Mouse (Mus musculus): ENCODE measurements at regions not wholly inside any gene's neighbourhood (a gene's known extent, or its start where the extent isn't known, plus 50 kb on each side); places are given as distances from the start of the nearest gene placed in this dataset.

DNA sequence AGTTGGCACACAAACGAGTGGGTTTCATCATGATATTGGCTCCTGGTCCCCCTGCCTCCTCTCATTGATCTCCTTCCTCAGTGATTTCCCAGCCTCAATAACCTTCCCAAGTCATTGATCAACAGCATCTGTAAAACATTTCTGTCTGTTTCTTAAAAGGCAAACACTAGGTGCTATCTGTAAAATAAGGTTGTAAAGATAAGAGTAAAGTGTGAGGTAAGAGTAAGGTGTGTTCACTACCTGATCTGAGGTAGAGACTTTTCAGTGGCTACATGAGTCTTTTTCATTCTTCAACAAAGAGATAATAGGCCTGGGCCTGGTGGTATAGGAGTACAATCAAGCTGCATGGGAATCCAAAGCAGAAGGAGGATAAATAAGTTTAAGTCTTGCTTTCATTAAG lies 55.7 kb downstream of the Plk2 start:
- DNase-seq (ENCODE audit: low spot score in 2 of 2), result no peak

DNA sequence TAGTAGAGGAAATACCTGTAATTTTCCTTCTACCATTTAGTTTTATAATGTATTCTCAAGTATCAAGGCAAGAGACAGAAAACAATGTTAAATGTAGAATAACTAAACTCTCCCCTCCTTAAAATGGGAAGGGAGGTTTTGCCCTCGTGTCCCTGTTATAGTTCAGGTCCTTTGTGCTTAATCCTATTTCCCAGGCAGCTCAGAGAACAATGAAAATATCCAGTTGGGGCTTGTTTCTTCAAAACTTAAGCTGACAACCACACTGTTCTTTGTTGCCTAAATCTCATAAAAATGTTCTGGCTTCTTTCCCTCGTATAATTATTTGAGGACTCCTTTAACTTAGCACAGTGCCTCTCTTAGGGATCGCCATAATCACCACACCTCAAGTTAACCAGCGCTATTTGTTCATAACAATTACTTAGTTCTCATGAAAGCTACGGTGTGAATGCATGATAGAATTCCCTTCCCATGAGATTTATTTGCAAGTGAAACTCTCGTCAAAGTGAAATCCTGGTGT lies 57.2 kb downstream of the Plk2 start:
- no peak for DNase-seq (ENCODE audit: low spot score in 2 of 2)

DNA sequence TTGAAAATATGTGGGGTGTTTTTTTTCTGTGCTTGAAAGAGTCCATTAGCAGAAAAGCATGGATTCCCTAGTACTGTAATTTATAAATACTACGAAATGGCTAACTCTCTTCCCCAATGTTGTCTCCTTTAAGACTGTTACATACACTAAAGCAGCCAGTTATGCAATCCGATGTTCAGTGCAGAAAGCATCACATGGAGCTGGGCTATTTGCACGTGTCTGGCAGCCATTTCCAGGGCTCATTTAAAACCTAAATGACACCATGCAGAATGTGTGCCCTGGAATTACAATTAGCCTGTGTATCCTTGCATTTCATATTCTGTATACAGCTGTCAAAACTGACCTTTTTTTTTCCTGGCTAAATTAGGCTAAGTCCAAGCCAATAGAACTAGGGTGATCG lies 60.2 kb downstream of the Plk2 start:
- no peak for DNase-seq (ENCODE audit: low spot score in 2 of 2)

DNA sequence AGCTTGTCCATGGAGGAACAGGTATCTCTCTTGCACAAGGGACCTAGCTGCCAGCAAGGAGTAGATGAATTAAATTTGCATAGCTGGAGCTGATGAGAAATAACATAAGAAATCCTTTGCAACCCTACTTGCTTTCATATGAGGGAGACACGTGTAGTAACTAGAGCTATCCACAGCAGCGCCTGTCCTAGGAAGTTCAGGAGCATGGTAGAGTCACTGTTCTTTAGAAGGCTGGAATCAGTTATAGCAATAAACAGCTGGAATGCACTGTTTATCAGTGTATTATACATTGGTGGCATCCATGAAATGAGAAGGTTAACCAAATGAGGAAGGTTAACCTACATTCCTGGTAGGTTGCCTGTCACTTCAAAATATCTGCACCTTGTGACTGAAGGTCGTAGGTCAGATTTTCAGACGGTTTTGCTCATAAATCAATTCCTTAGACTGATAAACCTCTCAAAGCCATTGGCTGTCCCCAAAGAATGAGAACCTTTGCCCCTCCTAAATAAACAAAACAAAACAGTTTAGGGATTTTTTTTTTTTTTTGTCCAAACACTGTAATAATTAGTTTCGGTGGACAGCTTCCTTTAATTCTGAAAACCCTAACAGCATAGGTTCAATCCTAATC lies 60.8 kb downstream of the Plk2 start:
- no peak for DNase-seq (ENCODE audit: low spot score in 2 of 2)

DNA sequence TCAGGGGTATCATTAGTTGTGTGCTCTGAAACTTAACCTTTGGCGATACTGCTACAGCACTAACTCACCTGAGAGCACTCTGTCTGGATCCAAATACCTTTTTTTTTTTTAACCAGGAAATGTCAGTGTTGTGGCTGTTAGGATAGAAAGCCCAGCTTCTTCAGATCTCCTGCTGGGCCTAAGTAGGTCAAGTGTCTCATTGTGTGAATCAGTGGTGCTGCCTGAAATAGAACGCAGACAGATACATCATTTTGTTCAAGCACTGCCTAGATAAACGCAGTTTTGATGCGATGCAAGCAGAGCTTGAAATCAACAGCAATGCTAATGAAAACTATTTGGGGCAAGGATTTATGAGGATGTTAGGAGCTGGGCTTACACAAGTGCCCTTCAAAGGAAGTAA lies 63.9 kb downstream of the Plk2 start:
- DNase-seq (ENCODE audit: low spot score in 2 of 2), result no peak

DNA sequence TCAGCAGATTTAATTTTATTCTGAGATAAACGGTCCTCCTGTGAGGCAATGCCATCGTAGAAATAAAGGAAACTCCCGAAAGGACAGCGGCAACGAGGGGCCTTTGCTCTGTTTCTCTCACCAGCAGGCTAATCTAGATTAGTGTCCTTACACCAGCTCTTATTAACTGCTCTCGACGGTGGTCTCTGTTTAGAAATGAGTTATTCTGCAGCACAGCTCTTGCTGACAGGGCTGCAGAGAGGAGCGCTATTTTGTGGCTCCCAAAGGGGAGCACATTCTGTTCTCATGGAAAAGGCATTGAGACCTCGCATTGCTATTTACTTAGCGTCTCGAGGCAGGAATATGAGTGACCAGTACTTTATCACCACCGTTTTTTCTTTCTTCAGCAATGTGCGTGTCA lies 66.7 kb downstream of the Plk2 start:
- DNase-seq (ENCODE audit: low spot score in 2 of 2), result no peak

DNA sequence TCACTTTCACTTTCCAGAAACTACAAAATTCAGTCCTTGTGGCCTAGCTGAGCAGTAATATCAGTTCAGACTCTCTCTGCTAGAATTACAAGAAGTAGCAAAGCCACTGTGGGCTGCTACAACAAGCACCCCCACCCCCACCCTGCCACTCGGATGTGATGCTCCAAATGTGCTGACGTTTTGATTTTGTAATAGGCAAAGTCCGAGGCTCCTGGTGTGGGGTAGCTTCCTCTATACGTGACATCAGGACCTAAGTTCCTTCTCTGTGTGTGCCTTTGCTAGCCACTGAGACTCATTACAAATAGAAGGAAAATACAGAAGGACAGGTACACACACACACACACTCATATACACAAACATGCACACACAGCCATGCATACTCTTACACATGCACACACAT lies 76.7 kb downstream of the Plk2 start:
- DNase-seq (ENCODE audit: low spot score in 2 of 2), result no peak

DNA sequence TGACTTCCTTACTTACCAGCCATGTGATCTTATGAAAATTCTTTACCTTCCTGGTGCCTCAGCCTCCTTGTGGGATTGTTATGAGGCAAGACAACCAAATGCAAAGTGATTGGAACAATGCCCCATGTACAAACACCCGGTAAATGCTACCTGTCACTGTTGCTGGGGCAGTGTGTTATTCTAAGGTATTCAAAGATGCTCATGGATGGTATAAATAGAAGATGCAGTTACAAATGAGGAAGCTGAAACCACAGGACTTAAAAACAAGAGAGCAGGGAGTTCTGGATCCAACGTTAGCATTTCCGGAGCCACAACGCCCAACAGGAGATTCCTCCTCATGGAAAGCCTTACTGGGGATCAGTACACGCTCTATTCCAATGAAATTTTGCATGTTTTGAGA lies 82.9 kb downstream of the Plk2 start:
- no peak for DNase-seq (ENCODE audit: low spot score in 2 of 2)

DNA sequence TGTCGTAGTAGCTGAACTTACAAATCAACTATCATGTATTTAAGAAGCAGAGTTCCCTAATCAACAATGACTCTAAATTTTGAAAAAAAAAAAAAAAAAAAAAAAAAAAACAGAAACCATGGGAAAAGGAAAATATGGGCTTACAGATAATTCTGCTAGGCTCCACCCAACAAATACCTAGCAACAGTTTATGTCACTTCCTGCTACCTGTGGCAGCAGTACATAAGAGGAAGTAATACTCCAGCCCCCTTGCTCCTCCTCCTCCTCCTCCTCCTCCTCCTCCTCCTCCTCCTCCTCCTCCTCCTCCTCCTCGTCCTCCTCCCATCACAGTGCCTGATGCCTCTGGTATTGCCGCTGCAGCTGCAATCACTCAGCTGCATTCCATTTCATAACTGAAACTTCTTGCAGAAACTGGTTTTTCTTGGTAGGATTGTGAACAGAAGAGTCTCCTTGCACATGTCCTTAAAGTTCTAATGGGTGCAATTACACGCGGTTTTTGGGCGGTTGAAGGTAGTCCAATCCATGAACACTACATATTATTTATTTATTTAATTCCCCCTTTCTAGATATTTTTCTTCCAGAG lies 89.6 kb downstream of the Plk2 start:
- no peak for DNase-seq (ENCODE audit: low spot score in 2 of 2)

DNA sequence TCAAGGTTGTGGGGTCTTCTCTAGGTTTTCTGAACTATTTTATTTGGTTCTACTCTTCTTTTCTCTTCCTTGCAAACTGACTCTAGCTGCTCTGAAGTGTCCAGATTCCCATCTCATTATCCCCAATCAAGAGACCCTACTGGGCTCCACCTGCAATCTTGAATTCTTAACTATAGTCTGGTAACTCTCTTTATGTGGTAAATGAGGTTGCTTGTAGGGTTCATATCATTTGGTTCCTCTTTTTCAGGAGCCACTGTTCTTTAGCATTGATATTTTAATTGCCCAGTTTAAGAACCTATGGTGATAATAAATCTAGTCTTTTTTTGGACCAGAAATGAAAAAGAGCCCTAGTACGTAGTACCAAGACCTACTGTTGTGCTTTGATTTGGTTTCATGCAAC lies 90.7 kb downstream of the Plk2 start:
- no peak for DNase-seq (ENCODE audit: low spot score in 2 of 2)

DNA sequence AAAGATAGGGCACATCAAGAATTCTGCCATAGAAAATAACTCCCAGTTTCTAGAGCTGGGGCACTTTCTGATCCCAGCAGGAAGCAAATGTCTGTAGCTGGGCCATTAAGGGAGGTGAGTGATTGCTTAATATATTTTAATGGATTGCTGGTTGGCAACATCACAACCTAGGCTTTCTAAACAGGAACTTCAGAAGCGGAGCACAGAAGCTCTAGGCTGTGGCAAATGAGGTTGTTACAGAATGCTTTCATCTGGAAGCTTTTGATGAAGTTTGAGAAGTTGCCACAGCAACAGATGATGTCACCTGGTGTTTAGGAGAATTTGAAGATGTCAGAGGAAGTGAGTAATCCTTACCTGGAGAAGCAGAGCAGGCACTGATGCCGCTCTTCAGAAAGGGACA lies 95.3 kb downstream of the Plk2 start:
- DNase-seq (ENCODE audit: low spot score in 2 of 2), result no peak

DNA sequence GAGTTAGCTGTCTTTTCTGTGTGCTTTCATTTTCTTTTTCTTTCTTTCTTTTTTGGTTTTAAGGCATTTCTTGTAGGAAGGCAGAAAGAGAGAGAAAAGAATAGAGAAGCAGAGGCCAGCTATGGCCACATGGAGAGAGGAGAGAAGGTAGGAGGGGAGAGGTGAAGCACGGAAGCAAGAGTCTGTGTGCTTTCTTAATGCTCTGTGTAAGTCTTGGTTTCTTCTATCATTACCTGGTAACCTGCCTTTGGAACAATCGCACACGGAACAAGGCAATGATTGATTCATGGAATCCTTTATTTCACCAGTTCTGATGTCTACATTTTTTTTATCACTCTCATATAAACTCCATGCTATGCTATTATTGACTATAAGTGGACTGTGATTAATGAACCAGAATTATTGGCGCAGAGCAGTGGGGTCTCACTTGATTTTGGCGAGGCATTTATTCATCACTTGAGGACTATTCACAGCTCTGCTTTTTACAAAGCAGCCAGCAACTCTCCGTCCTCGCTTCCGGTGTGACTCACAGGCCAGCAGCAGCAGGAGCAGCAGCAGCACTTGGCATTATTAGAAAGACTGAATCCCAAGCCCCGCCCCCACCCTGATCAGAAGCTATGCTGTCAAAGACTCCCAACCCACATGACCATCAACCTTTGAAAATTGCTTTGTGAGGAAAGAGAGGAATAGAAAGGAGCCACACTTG lies 97.6 kb downstream of the Plk2 start:
- DNase-seq (ENCODE audit: low spot score in 2 of 2), result no peak

DNA sequence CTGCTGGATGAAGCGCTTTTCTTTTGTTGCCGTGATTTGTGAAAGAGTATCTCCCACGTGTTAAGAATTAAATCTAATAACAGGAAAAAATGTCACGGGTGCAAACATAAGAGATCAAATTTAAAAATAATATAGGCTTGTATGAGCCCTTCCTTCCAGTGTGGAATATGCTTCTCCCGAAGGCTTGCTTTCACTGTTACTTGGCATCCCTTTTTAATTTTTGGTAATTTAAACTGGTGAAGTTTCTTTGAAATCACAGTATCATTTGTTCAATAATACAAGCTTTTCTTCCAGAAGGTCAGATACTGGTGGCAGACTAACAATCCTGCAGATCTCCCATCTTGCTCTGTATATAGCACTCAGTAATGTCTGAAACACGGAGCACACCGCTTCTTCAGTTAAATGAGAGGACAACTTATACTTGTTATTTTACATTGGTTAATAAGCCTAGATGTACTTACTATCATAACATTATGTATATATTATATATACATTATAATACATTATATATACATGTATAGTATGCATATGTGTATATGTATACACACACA lies 98.2 kb downstream of the Plk2 start:
- no peak for DNase-seq (ENCODE audit: low spot score in 2 of 2)

DNA sequence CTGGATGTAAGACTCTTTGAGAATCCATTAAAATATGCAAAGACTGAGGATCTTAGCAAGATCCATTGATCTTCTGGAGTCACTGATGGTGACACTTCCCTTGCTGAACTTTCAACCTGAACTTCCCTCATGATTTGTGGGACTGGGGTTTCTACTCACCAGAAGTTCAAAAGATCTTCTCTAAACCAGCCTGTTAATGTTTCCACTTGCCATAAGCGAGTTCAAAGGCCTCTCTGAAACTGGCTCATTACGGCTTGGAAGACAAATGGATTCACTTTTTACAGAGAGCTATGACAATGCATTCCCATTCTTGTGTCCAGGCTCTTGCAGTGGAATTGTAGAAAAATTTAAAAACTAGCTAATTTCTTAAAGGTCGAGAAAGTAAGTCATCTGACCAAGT lies 102.6 kb downstream of the Plk2 start:
- DNase-seq (ENCODE audit: low spot score in 2 of 2), result no peak

DNA sequence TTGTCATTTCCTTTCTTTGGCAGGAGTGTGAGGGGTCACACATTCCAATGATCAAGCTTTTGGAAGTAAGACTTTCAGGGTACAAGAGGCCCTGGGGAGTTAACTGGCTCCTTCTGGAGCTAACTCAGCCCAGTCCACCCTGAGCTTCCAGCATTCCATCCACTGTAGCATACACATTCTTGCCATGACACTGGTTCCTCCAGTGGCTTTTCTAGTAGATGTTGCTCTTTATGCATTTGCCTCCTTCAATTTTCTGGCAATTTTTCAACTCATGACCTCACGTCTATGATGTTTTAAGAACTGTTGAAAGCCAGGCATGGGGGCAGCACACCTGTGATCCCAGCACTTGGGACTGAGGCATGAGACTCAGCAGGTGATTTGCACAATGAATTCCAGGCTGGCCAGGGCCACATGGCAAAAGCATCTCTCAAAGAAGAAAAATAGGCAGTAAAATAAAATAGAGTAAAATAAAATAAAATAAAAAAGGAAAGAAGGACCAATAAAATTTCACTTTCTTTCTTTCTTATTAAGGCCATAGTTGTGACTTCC lies 113.0 kb downstream of the Plk2 start:
- DNase-seq (ENCODE audit: low spot score in 2 of 2), result no peak

DNA sequence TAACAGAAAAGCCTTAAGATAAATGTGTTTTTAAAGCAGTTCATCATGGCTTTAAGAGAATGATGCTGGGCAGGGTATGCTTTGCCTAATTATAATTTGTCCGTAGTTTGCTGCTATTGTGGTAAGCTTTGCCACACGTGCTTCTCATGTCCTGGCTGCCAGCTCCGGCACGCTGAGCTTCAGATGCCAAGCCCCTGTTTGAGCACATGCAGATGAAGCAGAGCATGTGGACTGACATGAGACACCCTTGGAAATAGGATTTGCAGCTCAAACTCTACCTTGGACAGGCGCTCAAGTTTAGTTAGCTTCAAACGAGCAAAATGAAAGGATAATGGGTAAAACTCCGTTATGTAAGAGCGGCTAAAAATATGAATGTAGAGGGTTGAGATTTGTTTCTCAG lies 123.1 kb downstream of the Plk2 start:
- DNase-seq (ENCODE audit: low spot score in 2 of 2), result no peak

DNA sequence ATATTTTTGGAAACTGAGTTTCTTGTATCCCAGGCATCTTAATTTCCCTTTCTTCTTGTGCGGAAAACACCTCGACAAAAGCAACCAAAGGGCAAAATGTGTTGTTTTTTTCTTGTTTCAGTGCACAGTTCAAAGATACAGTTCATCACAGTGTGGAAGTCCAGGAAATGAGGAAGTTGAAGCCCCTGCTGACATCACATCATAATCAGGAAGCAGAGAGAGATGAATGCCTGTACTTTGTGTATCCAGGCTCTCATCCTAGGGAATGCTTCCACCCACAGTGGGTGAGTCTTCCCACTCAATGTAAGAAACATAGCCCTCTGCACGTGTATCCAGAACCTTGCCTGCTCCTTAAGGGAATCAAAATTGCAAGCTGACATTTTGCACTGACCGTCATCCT lies 128.1 kb downstream of the Plk2 start:
- DNase-seq (ENCODE audit: low spot score in 2 of 2), result no peak

DNA sequence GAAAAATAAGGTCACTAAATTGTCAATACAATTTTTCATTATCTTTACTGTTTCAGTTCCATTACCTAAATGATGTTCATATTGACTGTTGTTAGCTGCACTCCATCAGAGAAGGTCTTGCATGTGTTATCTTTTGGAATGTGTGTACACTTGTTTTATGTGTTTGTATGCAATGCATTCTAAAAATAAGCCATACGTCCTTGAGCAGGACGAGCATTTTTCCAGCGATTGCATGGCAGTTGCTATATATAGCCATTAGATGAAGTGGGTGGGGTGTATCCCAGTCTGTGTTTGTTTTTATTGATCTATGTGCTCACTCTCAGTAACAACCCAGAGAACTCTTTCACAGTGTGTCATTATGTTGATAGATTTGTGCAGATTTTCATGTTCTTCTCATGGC lies 132.8 kb downstream of the Plk2 start:
- DNase-seq (ENCODE audit: low spot score in 2 of 2), result no peak

DNA sequence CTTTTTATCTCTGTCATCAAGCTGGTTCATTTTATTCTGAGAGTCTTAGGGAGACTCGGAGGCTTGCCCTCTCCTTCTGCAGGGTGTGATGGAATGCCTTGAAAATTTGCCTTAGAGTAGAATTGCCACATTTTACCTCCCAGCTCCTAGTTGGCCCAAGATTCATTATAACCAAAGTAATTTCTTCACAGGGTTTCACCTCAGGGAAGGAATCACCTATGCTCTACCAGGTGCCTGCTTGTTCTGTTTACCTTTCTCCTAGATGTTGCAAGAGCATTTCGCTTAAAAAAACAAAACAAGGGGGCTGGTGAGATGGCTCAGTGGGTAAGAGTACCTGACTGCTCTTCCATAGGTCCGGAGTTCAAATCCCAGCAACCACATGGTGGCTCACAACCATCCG lies 134.8 kb downstream of the Plk2 start:
- DNase-seq (ENCODE audit: low spot score in 2 of 2), result no peak

DNA sequence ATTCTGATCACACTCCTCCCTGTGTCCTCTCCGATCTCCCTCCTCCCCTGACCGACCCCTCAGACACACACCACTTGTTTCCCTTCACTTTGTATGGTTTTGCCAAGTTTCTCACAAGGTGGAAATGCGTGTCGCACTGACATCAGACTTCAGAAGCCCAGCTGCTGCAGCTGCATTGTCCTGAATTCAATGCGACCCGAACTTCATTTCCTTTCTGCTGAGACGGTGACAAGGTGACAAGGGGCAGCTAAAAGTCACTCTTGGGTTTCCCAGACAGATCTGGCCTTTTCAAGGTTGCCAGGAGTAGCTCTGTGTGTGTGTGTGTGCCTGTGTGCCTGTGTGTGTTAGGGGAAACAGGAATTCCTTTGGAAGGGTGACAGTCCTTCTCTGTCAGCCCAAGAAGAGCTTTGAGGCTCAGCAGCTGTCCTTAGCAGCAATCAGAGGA lies 139.5 kb downstream of the Plk2 start:
- no peak for DNase-seq (ENCODE audit: low spot score in 2 of 2)

DNA sequence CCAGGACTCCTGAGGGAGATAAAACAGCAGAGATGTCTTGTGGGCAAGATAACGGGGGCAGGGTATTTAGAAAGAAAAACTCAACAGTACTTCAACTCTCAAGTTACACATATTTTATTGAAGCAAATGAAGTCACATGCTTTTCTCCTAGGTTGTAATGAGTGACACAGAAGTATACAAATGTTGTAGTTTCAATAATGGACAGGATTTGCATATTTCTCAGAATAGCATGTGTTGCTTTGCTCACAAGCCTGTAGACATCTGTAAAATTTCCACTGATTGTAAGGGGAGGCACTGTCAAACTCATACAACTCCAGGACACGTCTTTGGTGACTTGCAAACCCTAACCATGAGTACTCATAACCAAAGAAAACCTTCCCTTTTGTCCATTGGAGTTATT lies 140.9 kb downstream of the Plk2 start:
- no peak for DNase-seq (ENCODE audit: low spot score in 2 of 2)

DNA sequence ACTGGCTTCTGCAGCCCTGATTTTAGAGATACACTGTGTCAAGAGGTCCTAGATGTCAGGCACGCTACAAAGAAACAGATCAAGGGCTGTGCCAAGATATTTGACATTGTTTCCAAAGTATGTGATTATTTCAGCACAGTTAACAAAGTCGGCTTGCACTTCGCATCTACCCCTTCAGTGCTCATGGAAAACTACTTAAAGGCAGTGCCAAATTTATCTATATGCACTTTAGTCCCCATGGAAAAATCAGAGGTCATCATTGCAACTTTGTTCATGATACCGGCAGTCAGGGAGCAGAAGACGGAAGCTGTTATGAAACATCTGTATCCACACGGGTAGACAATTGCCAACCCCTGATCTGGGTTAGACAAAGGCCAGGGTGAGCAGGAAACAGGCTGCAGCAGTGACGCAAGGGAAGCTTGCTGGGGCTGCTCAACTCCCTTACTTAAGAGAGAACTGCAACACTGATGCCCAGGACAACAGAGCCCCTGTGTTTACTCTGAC lies 143.2 kb downstream of the Plk2 start:
- no peak for DNase-seq (ENCODE audit: low spot score in 2 of 2)
